Mouse (Mus musculus) stomach, embryonic 15.5 days (tissue): ENCODE measurements around the gene Dcst1. TPM values are rescaled to one million over a fixed set of nuclear protein-coding genes. Genes with fewer than 3 reads are reported as not detected.

Source experiments
- ATAC-seq: fragments of 200-750 bp; cut with Nextera tagmentation; 2 replicates; pipeline ENCODE4 v1.8.0; 2017; ENCODE audit warnings: low read depth, moderate number of reproducible peaks, moderate TSS enrichment; ENCODE audit not compliant: insufficient read depth, low FRiP score
- H3K27ac ChIP-seq: fragments of 300-500 bp; sonication (generic); 2 replicates; pipeline ENCODE4 v1.5.1; 2015; ENCODE audit warnings: mild to moderate bottlenecking, inconsistent platforms
- H3K27me3 ChIP-seq: fragments of 300-500 bp; sonication (generic); replicated peaks from 2 replicates; pipeline ENCODE4 v1.6.1; 2015; ENCODE audit warnings: inconsistent platforms
- H3K36me3 ChIP-seq: fragments of 300-500 bp; sonication (generic); 2 replicates; pipeline ENCODE4 v1.6.1; 2015; ENCODE audit warnings: inconsistent platforms
- H3K4me1 ChIP-seq: fragments of 300-500 bp; sonication (generic); 2 replicates; pipeline ENCODE4 v1.6.1; 2015; ENCODE audit warnings: inconsistent platforms
- H3K4me2 ChIP-seq: fragments of 300-500 bp; sonication (generic); 2 replicates; pipeline ENCODE4 v1.6.1; 2015; ENCODE audit warnings: mild to moderate bottlenecking, inconsistent platforms
- H3K4me3 ChIP-seq: fragments of 300-500 bp; sonication (generic); replicated peaks from 2 replicates; pipeline ENCODE4 v1.5.1; 2015; ENCODE audit warnings: inconsistent platforms
- H3K9ac ChIP-seq: fragments of 300-500 bp; sonication (generic); 2 replicates; pipeline ENCODE4 v1.6.1; 2015; ENCODE audit warnings: inconsistent platforms
- H3K9me3 ChIP-seq: fragments of 300-500 bp; sonication (generic); 2 replicates; pipeline ENCODE4 v1.6.1; 2016; ENCODE audit warnings: inconsistent platforms
- WGBS: fragments of 180-500 bp; shearing (Covaris S2); methylation state at CpG from one replicate; pipeline ENCODE4 v1.1.7; 2015; 5-methylcytosine and 5-hydroxymethylcytosine counted together
- polyA plus RNA-seq: library from polyadenylated mRNA; unstranded; fragments of >200 nt; fragmentation: Nextera tagmentation; extraction: Ambion mirVana; gene quantifications from 2 replicates; pipeline ENCODE4 v1.2.1, GENCODE M21; 2015

Dcst1 gene
- polyA plus RNA-seq, 1 experiment from 2014 or later, result 0.30 TPM

DNA sequence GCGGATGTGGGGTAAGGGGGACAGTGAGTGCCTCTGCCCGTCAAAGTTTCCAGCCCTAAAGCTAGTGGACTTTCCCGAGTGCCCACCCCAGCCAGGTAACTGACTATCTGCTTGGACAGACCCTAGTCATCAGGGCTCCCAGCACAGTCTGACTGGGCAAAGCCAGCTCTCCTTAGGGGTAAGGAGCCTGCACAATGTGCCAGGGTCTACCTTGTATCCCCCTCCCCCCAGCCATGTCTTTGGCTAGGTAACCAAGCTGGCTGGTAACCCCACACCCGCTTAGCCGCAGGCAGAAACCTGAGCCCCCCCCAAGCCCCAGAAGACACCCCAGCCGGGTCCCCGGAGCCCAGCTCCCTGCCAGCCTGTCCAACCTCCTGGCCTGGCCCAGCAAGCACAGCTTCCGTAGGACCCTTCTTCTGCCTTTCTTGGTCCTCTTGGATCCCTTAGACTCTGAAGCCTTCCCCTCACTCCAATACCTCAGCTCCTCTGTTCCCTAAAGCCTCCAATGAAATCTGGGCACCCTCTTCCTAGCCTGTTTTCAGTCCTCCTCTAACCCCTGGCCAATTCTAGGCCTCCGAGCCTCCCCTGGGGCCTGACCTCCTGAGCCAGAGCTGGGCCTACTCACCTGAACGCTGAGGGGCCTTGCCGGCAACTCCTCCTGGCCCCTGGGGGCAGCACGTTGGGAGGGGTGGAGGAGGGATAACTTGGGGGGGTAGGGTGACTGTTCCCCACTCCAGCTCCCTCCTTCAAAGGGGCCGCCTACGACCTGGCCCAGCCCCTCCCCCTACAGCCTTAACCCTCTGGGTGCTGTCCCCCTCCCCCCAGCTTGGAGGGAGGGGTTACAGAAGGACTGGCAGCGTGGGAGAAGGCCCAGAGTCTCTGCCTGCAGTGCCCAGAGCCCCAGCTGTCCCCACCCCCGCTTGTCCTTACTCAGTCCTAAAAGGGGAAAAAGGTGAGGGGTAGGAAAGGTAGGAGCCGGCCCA, 21.7 kb upstream of the Dcst1 start:
- peak overlapping the region; percentile 16 for H3K4me3 ChIP-seq
- H3K27ac ChIP-seq, result peak overlapping the region; percentile 74; the same call in 1 of the 2 replicates

DNA sequence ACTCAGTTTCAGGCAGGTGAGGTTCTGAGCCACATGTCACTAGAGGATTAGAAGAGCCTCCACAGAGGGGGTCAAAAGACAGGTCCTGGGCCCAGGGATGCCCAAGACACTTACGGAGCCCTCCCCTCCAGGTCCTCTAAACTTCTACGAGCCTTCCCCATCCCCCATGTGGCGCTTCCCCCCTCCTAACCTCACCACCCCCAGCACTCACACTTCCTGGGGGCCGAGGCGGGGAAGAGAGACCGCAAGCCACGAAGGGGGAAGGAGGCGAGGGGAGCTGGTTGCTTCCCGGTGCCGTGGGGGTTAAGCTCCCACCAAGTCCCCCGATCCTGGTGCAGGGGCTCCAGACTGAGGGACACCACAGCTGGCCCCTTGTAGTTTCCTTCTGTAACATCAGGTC, 20.4 kb upstream of the Dcst1 start:
- peaks cover 58% of the 10 kb centered on the region for H3K4me1 ChIP-seq
- 49% methylated on average over 11 of the region's 11 CpGs for WGBS
- no peak overlapping the region for H3K9ac ChIP-seq
- peak overlapping the region; percentile 75 for H3K27ac ChIP-seq
- H3K36me3 ChIP-seq, result no peaks in the 10 kb centered on the region
- H3K4me3 ChIP-seq, result no peak overlapping the region; the same call in 1 of the 2 replicates
- H3K9me3 ChIP-seq, result no peaks in the 10 kb centered on the region
- no peaks in the 10 kb centered on the region for H3K27me3 ChIP-seq
- H3K4me2 ChIP-seq, result peak overlapping the region; percentile 19; the same call in 1 of the 2 replicates
- ATAC-seq, result no peak

More for the DNA sequence above, 21.7 kb upstream of the Dcst1 start:
- ATAC-seq, result no peak
- Histone ChIP-seq H3K4me1 (peaks cover 65% of the 10 kb centered on the region), H3K9me3 (no peaks in the 10 kb centered on the region), H3K27me3 (no peaks in the 10 kb centered on the region), H3K9ac (no peak overlapping the region), H3K36me3 (no peaks in the 10 kb centered on the region), H3K4me2 (peak overlapping the region; percentile 40)
- WGBS, result 60% methylated on average over 17 of the region's 17 CpGs

DNA sequence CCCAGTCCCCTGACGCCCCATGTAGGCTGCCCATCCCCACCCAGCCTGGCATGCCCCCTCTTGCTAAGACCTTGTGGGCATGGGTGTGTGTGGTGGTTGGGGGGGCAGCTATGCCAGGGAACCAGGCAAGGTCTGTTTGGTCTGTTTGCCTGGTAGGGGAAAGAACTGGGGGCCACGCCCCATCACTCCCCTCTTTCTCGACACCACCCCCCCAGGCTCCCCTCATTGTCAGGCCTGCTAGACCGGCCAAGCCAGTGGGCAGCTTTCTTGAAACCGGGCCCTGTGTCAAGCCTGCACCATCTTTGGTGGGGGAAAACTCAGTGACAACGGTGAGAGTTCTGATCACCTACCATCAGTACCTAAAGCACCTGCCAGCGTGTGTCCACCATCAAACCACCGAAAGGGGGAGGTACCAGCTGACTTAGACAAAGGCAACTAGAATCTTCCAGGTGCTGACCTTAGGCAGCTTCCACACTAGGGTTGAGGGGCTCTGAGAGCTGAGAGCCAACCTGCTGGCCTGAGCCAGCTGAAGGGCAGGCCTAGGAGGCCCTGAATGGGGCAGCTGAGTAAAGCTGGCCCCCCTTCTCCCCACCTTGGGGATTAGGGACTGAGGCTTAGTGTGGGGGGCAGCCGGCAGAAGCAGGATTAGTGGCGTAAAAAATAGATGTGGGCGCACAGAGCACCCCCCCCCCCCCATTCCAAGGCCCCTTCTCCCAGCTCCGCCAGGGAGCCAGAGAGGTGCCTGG, 19.5 kb upstream of the Dcst1 start:
- Histone ChIP-seq H3K9ac (no peak overlapping the region), H3K27ac (peak overlapping the region; percentile 75), H3K36me3 (no peaks in the 10 kb centered on the region), H3K4me3 (no peak overlapping the region), H3K27me3 (no peaks in the 10 kb centered on the region), H3K4me2 (peak overlapping the region; percentile 19; the same call in 1 of the 2 replicates), H3K4me1 (peaks cover 48% of the 10 kb centered on the region), H3K9me3 (no peaks in the 10 kb centered on the region)
- ATAC-seq, result no peak
- WGBS, result 51% methylated on average over 10 of the region's 12 CpGs

DNA sequence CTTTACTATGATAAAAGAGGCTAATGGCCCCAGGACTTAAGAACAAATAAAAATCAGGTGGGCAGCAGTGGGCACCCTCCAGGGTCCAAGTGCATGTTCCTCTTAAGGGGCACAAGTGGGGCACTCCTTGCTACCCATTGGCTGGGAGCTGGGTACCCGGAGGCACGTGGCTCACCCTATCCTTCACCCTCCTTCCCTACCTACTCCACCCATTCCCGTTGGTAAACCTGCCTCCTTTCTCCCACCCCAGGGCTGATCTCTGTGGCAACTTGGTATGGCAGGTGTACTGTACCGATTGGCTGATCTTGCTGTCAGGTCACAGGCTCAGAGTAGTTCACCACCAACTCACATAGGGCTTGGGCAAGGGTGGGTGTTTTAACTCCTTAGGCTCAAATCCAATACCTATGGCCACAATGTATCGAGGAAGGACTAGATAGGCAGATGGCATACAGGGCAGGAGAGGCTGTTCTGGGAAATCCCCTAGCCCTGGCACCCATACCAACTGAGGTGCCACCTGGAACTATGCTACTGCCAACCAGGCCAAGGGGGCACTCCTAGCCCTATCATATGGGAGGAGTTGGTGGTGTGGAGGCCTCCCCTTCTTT, 18.7 kb upstream of the Dcst1 start:
- no peaks in the 10 kb centered on the region for H3K36me3 ChIP-seq
- H3K4me3 ChIP-seq, result no peak overlapping the region
- no peak overlapping the region for H3K9ac ChIP-seq
- no peaks in the 10 kb centered on the region for H3K27me3 ChIP-seq
- peak overlapping the region; percentile 48; the same call in 1 of the 2 replicates for H3K27ac ChIP-seq
- no peak for ATAC-seq
- WGBS, result 82% methylated on average over 5 of the region's 5 CpGs
- H3K9me3 ChIP-seq, result no peaks in the 10 kb centered on the region
- peaks cover 48% of the 10 kb centered on the region for H3K4me1 ChIP-seq
- 0 out of 2 replicates have a peak overlapping the region, but pooled peaks have one; percentile 19 for H3K4me2 ChIP-seq

DNA sequence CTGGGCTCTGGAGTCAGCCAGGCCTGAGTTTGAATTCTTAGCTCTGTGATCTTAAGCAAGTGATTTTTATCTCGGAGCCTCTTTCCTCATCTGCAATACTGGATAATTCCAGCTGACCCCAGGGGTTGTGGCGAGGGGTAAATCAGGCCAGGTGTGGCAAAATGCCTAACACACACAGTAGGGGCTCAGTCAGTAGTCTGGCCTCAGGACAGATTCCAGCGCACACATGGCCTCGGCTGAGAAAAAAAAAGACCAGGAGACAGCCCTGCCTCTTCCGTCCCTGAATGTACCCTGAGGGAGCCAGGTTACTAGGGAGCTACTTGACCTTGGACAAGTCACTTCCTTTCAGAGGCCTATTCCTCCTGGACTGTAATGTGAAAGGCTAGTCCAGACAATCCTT, 17.9 kb upstream of the Dcst1 start:
- ATAC-seq, result no peak
- H3K9ac ChIP-seq, result no peak overlapping the region
- H3K27ac ChIP-seq, result no peak overlapping the region
- H3K27me3 ChIP-seq, result no peaks in the 10 kb centered on the region
- H3K4me2 ChIP-seq, result no peak overlapping the region
- whole genome bisulfite sequencing, result 79% methylated on average over 5 of the region's 5 CpGs
- H3K9me3 ChIP-seq, result no peaks in the 10 kb centered on the region
- peaks cover 48% of the 10 kb centered on the region for H3K4me1 ChIP-seq
- no peaks in the 10 kb centered on the region for H3K36me3 ChIP-seq
- H3K4me3 ChIP-seq, result no peak overlapping the region

DNA sequence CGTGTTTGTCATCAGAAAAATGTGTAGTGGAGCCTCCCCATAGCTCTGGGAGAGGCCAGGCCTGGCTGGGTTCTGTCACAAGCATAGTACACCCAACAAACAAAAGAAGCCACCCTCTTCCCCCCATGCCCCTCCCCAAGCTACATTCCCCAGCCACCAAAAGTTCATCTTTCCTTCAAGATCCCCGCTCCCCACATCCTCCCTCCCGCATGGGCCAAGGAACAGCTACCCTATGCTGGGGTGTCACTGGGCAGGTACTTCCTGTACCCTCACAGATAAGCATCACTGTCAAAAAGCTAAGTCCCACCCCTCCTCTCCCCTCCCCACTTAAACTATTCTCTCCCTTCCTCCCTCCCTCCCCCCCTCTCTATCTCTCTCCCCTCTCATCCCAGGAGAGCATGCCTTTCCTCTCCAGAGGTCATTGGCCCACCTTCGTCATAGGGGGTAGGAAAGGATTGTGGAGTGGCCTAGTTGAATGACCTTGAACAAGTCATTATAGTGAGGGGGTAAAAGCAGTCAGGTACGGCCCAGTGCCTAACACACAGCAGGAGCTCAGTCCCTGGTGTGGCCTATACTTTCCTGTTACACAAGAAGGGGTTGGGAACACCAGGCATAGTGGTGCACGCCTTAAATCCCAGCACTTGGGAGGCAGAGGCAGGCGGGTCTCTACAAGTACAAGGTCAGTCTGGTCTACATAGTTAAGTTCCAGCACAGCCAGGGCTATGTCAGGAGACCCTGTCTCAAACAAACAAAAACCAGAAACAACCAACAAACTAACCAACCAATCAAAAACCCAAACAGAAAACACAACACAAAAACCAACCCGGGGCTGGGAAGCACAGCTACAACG, 17.2 kb upstream of the Dcst1 start:
- WGBS, result 87% methylated on average over 9 of the region's 9 CpGs
- ATAC-seq, result no peak
- Histone ChIP-seq H3K36me3 (no peaks in the 10 kb centered on the region), H3K4me1 (peaks cover 45% of the 10 kb centered on the region), H3K4me2 (no peak overlapping the region), H3K9me3 (no peaks in the 10 kb centered on the region), H3K4me3 (no peak overlapping the region), H3K27me3 (no peaks in the 10 kb centered on the region), H3K27ac (no peak overlapping the region), H3K9ac (no peak overlapping the region)

DNA sequence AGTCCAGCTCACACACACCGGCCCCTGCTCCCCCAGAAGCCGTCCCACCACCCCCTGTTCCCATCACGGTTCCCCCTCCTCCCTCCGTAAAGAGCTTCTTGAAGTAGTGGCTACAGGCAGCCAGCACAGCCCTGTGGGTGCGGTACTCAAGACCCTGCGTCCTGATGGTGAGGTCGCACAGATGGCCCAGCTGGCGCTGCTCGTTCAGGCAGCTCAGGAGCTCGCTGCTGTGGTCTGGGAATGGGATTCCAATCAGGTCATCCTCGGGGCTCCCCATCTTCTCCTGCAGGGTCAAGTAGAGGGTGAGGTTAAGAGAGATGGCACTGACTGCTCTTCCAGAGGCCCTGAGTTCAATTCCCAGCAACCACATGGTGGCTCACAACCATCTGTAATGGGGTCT, 16.2 kb upstream of the Dcst1 start:
- H3K27ac ChIP-seq, result no peak overlapping the region
- H3K4me2 ChIP-seq, result no peak overlapping the region
- no peaks in the 10 kb centered on the region for H3K9me3 ChIP-seq
- WGBS, result 81% methylated on average over 11 of the region's 11 CpGs
- H3K9ac ChIP-seq, result no peak overlapping the region
- H3K4me1 ChIP-seq, result peaks cover 37% of the 10 kb centered on the region
- H3K36me3 ChIP-seq, result no peaks in the 10 kb centered on the region
- no peak overlapping the region for H3K4me3 ChIP-seq
- H3K27me3 ChIP-seq, result no peaks in the 10 kb centered on the region
- no peak for ATAC-seq

DNA sequence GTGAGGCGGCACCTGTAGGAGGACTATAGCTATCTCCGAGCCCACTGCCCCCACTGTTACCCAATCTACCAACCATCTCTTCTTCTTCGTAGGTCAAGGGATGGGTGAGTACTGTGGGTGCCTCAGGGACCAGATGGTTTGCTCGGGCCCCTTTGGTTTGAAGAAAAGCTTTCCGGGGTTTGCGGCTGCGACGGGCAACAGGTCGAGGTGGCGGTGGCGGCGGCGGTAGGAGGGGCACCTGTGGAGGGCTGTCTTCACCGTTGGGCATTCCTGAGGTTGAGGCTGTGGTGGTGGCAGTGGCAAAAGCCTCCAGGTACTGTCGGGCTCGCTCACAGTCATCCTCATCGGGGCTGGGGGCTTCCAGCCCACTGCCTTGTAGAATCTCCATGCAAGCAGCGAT, 15.7 kb upstream of the Dcst1 start:
- peaks cover 35% of the 10 kb centered on the region for H3K4me1 ChIP-seq
- no peaks in the 10 kb centered on the region for H3K27me3 ChIP-seq
- no peak for ATAC-seq
- no peaks in the 10 kb centered on the region for H3K9me3 ChIP-seq
- no peak overlapping the region for H3K4me2 ChIP-seq
- H3K4me3 ChIP-seq, result no peak overlapping the region
- no peaks in the 10 kb centered on the region for H3K36me3 ChIP-seq
- H3K9ac ChIP-seq, result no peak overlapping the region
- H3K27ac ChIP-seq, result no peak overlapping the region
- WGBS, result 91% methylated on average over 18 of the region's 18 CpGs

DNA sequence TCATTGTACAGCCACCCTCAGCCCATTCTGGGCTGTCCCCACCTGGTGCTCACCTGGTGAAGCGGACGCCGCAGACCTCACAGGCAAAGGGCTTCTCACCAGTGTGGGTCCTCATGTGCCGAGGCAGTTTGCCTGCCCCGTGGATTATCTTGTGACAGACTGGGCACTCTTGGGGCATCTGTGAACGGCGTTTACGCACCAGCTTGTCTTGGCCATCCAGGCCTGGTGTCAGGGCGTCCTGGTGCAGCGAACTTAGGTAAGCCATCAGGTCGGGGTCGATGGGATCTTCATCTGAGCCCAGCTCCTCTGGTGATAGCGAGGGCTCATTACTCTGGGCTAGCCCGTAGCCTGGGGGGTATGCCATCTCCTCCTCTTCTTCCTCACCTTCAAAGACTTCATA, 15.2 kb upstream of the Dcst1 start:
- no peak overlapping the region for H3K27ac ChIP-seq
- no peak overlapping the region for H3K4me3 ChIP-seq
- no peak overlapping the region for H3K4me2 ChIP-seq
- H3K4me1 ChIP-seq, result peaks cover 31% of the 10 kb centered on the region
- no peaks in the 10 kb centered on the region for H3K9me3 ChIP-seq
- no peak overlapping the region for H3K9ac ChIP-seq
- no peaks in the 10 kb centered on the region for H3K36me3 ChIP-seq
- WGBS, result 89% methylated on average over 14 of the region's 14 CpGs
- H3K27me3 ChIP-seq, result no peaks in the 10 kb centered on the region
- ATAC-seq, result no peak

DNA sequence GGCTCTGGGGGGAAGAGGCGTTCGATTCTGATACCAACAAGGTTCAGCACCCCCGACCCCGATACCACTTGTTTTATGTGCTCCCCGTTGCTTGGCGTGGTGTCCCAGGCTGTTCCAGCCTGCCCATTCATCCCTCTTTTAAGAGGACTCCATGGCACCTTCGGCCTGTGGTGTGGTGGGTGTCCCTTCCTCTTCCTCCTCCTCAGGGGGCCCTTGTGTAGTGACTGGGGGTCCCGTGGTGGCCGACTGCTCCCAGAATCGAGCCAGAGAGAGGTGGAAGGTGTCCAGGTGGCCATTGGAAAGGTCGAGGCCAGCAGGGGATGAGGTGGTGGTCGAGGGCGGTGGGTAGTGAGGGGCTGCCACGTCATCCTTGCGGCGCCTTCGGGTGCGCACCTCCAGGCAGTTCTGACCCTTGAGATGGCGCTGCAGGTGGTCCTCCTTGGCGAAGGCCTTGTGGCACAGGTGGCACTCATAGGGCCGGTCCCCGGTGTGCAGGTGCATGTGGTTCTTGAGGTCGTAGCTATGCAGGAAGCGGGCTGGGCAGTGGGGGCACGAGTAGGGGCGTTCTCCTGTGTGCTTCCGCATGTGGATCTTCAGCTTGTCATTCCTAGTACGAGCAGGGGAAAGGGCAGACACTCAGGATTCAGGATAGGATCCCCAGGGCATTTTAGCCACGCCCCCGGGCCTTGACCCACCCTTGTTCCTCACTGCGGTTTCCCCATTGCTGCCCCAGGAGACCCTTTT, 14.5 kb upstream of the Dcst1 start:
- H3K27me3 ChIP-seq, result no peaks in the 10 kb centered on the region
- peaks cover 24% of the 10 kb centered on the region for H3K4me1 ChIP-seq
- WGBS, result 87% methylated on average over 31 of the region's 31 CpGs
- peak overlapping the region; percentile 61 for H3K27ac ChIP-seq
- no peak for ATAC-seq
- H3K4me3 ChIP-seq, result no peak overlapping the region
- H3K9ac ChIP-seq, result no peak overlapping the region
- H3K4me2 ChIP-seq, result no peak overlapping the region; the same call in 1 of the 2 replicates
- H3K9me3 ChIP-seq, result no peaks in the 10 kb centered on the region
- no peaks in the 10 kb centered on the region for H3K36me3 ChIP-seq
